Mouse (Mus musculus) megakaryocyte, embryonic 14.5 days (primary cell): ENCODE data around the gene Dennd5a. TPM values are rescaled to one million over a fixed set of nuclear protein-coding genes. Genes with fewer than 3 reads are reported as not detected.

Experiments used
- H3K27me3 ChIP-seq: replicated peaks from 2 replicates; pipeline ENCODE3; 2012; ENCODE audit warnings: inconsistent platforms
- H3K36me3 ChIP-seq: replicated peaks from 2 replicates; pipeline ENCODE3; 2012; ENCODE audit warnings: low read length, inconsistent platforms, mixed read lengths
- H3K4me1 ChIP-seq: 2 replicates; pipeline ENCODE4 v1.6.1; 2012; ENCODE audit warnings: inconsistent platforms
- H3K4me3 ChIP-seq: replicated peaks from 2 replicates; pipeline ENCODE3; 2012; ENCODE audit warnings: moderate library complexity, mild to moderate bottlenecking, inconsistent platforms
- H3K9me3 ChIP-seq: 2 replicates; pipeline ENCODE4 v1.6.1; 2012; ENCODE audit warnings: inconsistent platforms
- FLI1 ChIP-seq: IDR thresholded peaks from 2 replicates; pipeline ENCODE4 v1.6.1; 2012; ENCODE audit warnings: low read length, inconsistent platforms, mixed read lengths
- GATA1 ChIP-seq: IDR thresholded peaks from 3 replicates; pipeline ENCODE4 v1.6.1; 2012; ENCODE audit warnings: mixed read lengths, low read length, inconsistent platforms, borderline replicate concordance
- polyA plus RNA-seq: library from polyadenylated mRNA; stranded (reverse); fragments of >175 nt; gene quantifications from 2 replicates; pipeline ENCODE4 v1.2.3, GENCODE M21; 2012; ENCODE audit warnings: low replicate concordance; ENCODE audit not compliant: insufficient read depth

Gene Dennd5a
- polyA plus RNA-seq, 1 experiment = 4.8 TPM

GRCm38 (mm10) chr7:109889300-109889699 lies 71.0 kb downstream of the Dennd5a start:
- peaks cover 5% of the 10 kb centered on the region; the same call in 1 of the 2 replicates for H3K4me1 ChIP-seq
- H3K27me3 ChIP-seq = no peaks in the 10 kb centered on the region
- no peak overlapping the region for H3K4me3 ChIP-seq
- TF ChIP-seq GATA1 = no peak
- H3K9me3 ChIP-seq = peaks cover 11% of the 10 kb centered on the region
- H3K36me3 ChIP-seq = peaks cover 29% of the 10 kb centered on the region

GRCm38 (mm10) chr7:109886249-109886648 lies 74.0 kb downstream of the Dennd5a start:
- H3K4me3 ChIP-seq = no peak overlapping the region
- peaks cover 3% of the 10 kb centered on the region for H3K36me3 ChIP-seq
- TF ChIP-seq FLI1 (no peak), GATA1 (no peak)
- peaks cover 16% of the 10 kb centered on the region for H3K9me3 ChIP-seq
- no peaks in the 10 kb centered on the region for H3K4me1 ChIP-seq
- H3K27me3 ChIP-seq = peaks cover 7% of the 10 kb centered on the region

GRCm38 (mm10) chr7:109882574-109882973 lies 77.7 kb downstream of the Dennd5a start:
- H3K4me3 ChIP-seq = no peak overlapping the region
- peaks cover 12% of the 10 kb centered on the region for H3K9me3 ChIP-seq
- no peaks in the 10 kb centered on the region for H3K36me3 ChIP-seq
- H3K27me3 ChIP-seq = peaks cover 27% of the 10 kb centered on the region
- no peak for TF ChIP-seq GATA1
- TF ChIP-seq FLI1 = no peak
- H3K4me1 ChIP-seq = peaks cover 6% of the 10 kb centered on the region; the same call in 1 of the 2 replicates

- H3K4me3 ChIP-seq = no peak overlapping the region
- H3K4me1 ChIP-seq = peaks cover 6% of the 10 kb centered on the region; the same call in 1 of the 2 replicates
- no peak for TF ChIP-seq GATA1
- TF ChIP-seq FLI1 = no peak
- H3K27me3 ChIP-seq = peaks cover 34% of the 10 kb centered on the region
- no peaks in the 10 kb centered on the region for H3K36me3 ChIP-seq
- H3K9me3 ChIP-seq = peaks cover 6% of the 10 kb centered on the region; the same call in 1 of the 2 replicates
Observed at GRCm38 (mm10) chr7:109881561-109882099, 78.6 kb downstream of the Dennd5a start.

- Histone ChIP-seq H3K36me3 (no peaks in the 10 kb centered on the region), H3K4me1 (peaks cover 12% of the 10 kb centered on the region)
- TF ChIP-seq FLI1 (no peak), GATA1 (no peak)
Observed at GRCm38 (mm10) chr7:109879158-109879557, 81.1 kb downstream of the Dennd5a start.

GRCm38 (mm10) chr7:109876085-109876484 lies 84.2 kb downstream of the Dennd5a start:
- TF ChIP-seq GATA1 (no peak), FLI1 (no peak)
- H3K27me3 ChIP-seq = peaks cover 61% of the 10 kb centered on the region
- no peaks in the 10 kb centered on the region for H3K36me3 ChIP-seq
- peaks cover 12% of the 10 kb centered on the region for H3K4me1 ChIP-seq
- H3K9me3 ChIP-seq = 0 out of 2 replicates have a peak, but pooled peaks cover 4% of the 10 kb centered on the region
- H3K4me3 ChIP-seq = no peak overlapping the region

More at GRCm38 (mm10) chr7:109879158-109879557, 81.1 kb downstream of the Dennd5a start:
- Histone ChIP-seq H3K27me3 (peaks cover 54% of the 10 kb centered on the region), H3K9me3 (peaks cover 9% of the 10 kb centered on the region; the same call in 1 of the 2 replicates), H3K4me3 (no peak overlapping the region)

- H3K27me3 ChIP-seq = peaks cover 62% of the 10 kb centered on the region
- no peak overlapping the region for H3K4me3 ChIP-seq
- H3K36me3 ChIP-seq = no peaks in the 10 kb centered on the region
- 0 out of 2 replicates have a peak, but pooled peaks cover 4% of the 10 kb centered on the region for H3K9me3 ChIP-seq
- peaks cover 12% of the 10 kb centered on the region for H3K4me1 ChIP-seq
- TF ChIP-seq FLI1 (no peak), GATA1 (no peak)
Observed at GRCm38 (mm10) chr7:109875598-109875997, 84.7 kb downstream of the Dennd5a start.

GRCm38 (mm10) chr7:109875033-109875432 lies 85.2 kb downstream of the Dennd5a start:
- Histone ChIP-seq H3K4me1 (peaks cover 12% of the 10 kb centered on the region), H3K27me3 (peaks cover 62% of the 10 kb centered on the region), H3K36me3 (no peaks in the 10 kb centered on the region), H3K4me3 (no peak overlapping the region), H3K9me3 (0 out of 2 replicates have a peak, but pooled peaks cover 4% of the 10 kb centered on the region)
- TF ChIP-seq GATA1 = no peak
- no peak for TF ChIP-seq FLI1

GRCm38 (mm10) chr7:109873170-109873569 lies 87.1 kb downstream of the Dennd5a start:
- TF ChIP-seq FLI1 = no peak
- no peak for TF ChIP-seq GATA1
- Histone ChIP-seq H3K4me3 (no peak overlapping the region), H3K27me3 (peaks cover 64% of the 10 kb centered on the region), H3K4me1 (peaks cover 6% of the 10 kb centered on the region; the same call in 1 of the 2 replicates), H3K36me3 (no peaks in the 10 kb centered on the region), H3K9me3 (0 out of 2 replicates have a peak, but pooled peaks cover 4% of the 10 kb centered on the region)

- no peaks in the 10 kb centered on the region for H3K9me3 ChIP-seq
- TF ChIP-seq FLI1 = no peak
- TF ChIP-seq GATA1 = no peak
- H3K4me3 ChIP-seq = no peak overlapping the region
- no peaks in the 10 kb centered on the region for H3K36me3 ChIP-seq
- H3K27me3 ChIP-seq = peaks cover 71% of the 10 kb centered on the region
- peaks cover 6% of the 10 kb centered on the region; the same call in 1 of the 2 replicates for H3K4me1 ChIP-seq
Observed at GRCm38 (mm10) chr7:109871232-109871631, 89.0 kb downstream of the Dennd5a start.
